Mouse (Mus musculus): ENCODE results near the gene Dph1. TPM values are rescaled to one million over a fixed set of nuclear protein-coding genes. Genes with fewer than 3 reads are reported as not detected.

The Dph1 gene
- total and polyA plus RNA-seq, 3 experiments: 4.7 to 61.5 (median 6.1) TPM

DNA sequence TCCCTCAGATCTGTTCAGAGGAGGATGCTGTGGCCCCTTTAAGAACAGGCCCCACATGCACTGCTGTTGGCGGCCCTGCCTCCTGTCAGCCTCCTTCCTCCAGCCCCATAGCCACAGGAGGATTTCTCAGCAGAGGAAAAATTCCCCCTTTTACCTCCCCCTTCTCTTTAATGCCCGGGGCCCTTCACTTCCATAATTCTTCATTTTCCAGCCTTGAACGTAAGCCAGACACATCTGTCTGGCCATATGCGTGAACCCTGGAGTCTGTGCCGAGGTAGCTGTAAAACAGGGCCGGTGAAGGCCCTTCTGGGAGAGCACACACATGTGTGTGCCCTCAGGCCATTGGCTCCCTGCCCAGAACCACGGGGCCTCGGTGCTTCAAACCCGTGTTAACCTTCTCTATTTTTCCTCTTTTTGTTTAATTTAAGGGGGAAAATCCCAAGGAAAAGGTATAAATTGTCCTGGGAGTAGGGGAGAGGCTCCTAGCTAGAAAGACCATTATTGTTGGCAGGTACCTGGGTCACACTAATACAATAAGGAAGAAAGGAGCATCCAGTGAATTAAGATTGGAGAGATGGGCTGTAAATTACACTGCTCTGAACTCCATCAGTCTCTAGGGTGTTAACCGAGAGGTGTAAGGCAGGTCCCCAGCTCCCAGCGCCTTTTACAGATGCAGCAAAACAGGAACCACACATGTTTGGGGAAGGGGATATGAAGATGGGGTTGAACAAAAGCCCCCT, 43.8 kb downstream of the Dph1 start:
- H3K4me3 ChIP-seq (ENCODE audit: low read depth, low read length): no peak overlapping the region
- ATAC-seq (ENCODE audit: extremely low read depth, insufficient number of reproducible peaks, low FRiP score, poor library complexity, severe bottlenecking) (no peak), DNase-seq (ENCODE audit: low spot score) (no peak)
- peaks cover 77% of the 10 kb centered on the region for H3K36me3 ChIP-seq (replicated peaks)
- no peaks in the 10 kb centered on the region for H3K9me3 ChIP-seq (replicated peaks)
- H3K4me1 ChIP-seq (ENCODE audit: insufficient read depth, low read depth, low read length): no peaks in the 10 kb centered on the region
- no peak for TF ChIP-seq GATA2 (IDR thresholded peaks at IDR 0.05; ENCODE audit: borderline replicate concordance, low read depth, low read length)
- no peak for TF ChIP-seq POLR2AphosphoS5 (IDR thresholded peaks at IDR 0.05; ENCODE audit: insufficient replicate concordance, low read depth, low read length)
- no peak for TF ChIP-seq TAL1 (conservative IDR thresholded peaks at IDR 0.05; ENCODE audit: low read depth, low read length)
- no peak for TF ChIP-seq CTCF (IDR thresholded peaks at IDR 0.05; ENCODE audit: low read depth, low read length)
- TF ChIP-seq GATA1 (IDR thresholded peaks at IDR 0.05; ENCODE audit: borderline replicate concordance, low read length): no peak
- no peaks in the 10 kb centered on the region for H3K27me3 ChIP-seq (ENCODE audit: insufficient read depth, low read length)

- ATAC-seq (ENCODE audit: extremely low read depth, insufficient number of reproducible peaks, low FRiP score, poor library complexity, severe bottlenecking) (no peak), DNase-seq (ENCODE audit: low spot score) (no peak)
- TF ChIP-seq POLR2AphosphoS5 (IDR thresholded peaks at IDR 0.05; ENCODE audit: insufficient replicate concordance, low read depth, low read length): no peak
- no peak for TF ChIP-seq GATA1 (IDR thresholded peaks at IDR 0.05; ENCODE audit: borderline replicate concordance, low read length)
- no peak for TF ChIP-seq TAL1 (conservative IDR thresholded peaks at IDR 0.05; ENCODE audit: low read depth, low read length)
- TF ChIP-seq GATA2 (IDR thresholded peaks at IDR 0.05; ENCODE audit: borderline replicate concordance, low read depth, low read length): no peak
- Histone ChIP-seq H3K9me3 (replicated peaks) (no peaks in the 10 kb centered on the region), H3K4me3 (ENCODE audit: low read depth, low read length) (no peak overlapping the region), H3K4me1 (ENCODE audit: insufficient read depth, low read depth, low read length) (peaks cover 3% of the 10 kb centered on the region; the same call in 1 of the 2 replicates), H3K36me3 (replicated peaks) (peaks cover 83% of the 10 kb centered on the region), H3K27me3 (ENCODE audit: insufficient read depth, low read length) (no peaks in the 10 kb centered on the region)
These were observed 45.2 kb downstream of the Dph1 start for GRCm38 (mm10) chr11:75145841-75146240.

GRCm38 (mm10) chr11:75142749-75143148, 48.3 kb downstream of the Dph1 start:
- Histone ChIP-seq H3K4me1 (ENCODE audit: insufficient read depth, low read depth, low read length) (peaks cover 8% of the 10 kb centered on the region), H3K36me3 (replicated peaks) (peaks cover 85% of the 10 kb centered on the region), H3K4me3 (ENCODE audit: low read depth, low read length) (no peak overlapping the region), H3K9me3 (replicated peaks) (no peaks in the 10 kb centered on the region), H3K27me3 (ENCODE audit: insufficient read depth, low read length) (no peaks in the 10 kb centered on the region)
- TF ChIP-seq CTCF (IDR thresholded peaks at IDR 0.05; ENCODE audit: low read depth, low read length) (no peak), TAL1 (conservative IDR thresholded peaks at IDR 0.05; ENCODE audit: low read depth, low read length) (no peak), GATA2 (IDR thresholded peaks at IDR 0.05; ENCODE audit: borderline replicate concordance, low read depth, low read length) (no peak), GATA1 (IDR thresholded peaks at IDR 0.05; ENCODE audit: borderline replicate concordance, low read length) (no peak), POLR2AphosphoS5 (IDR thresholded peaks at IDR 0.05; ENCODE audit: insufficient replicate concordance, low read depth, low read length) (no peak)
- ATAC-seq (ENCODE audit: extremely low read depth, insufficient number of reproducible peaks, low FRiP score, poor library complexity, severe bottlenecking): no peak
- DNase-seq (ENCODE audit: low spot score): no peak

DNA sequence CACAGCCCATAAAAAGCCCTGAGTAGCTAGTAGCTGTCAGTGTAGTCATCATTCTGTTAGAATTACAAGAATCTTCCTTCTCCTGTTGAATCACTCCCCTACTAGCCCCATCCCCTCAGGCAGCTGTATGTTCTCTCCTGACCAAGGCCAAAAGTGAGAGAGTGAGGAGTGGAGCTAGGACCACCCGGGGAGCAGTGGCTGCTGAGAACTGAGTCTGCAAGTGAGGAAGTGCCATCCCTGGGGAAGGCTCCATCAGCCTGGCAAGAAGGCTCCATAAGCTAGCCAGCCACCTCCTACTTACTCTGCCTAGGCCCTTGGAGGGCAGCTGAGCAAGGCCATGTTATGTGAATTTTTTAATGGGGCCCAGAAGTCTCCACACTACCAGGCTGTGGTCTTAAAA, 49.1 kb downstream of the Dph1 start:
- DNase-seq (ENCODE audit: low spot score): no peak
- no peak for ATAC-seq (ENCODE audit: extremely low read depth, insufficient number of reproducible peaks, low FRiP score, poor library complexity, severe bottlenecking)
- Histone ChIP-seq H3K27me3 (ENCODE audit: insufficient read depth, low read length) (no peaks in the 10 kb centered on the region), H3K4me1 (ENCODE audit: insufficient read depth, low read depth, low read length) (peaks cover 17% of the 10 kb centered on the region), H3K4me3 (ENCODE audit: low read depth, low read length) (no peak overlapping the region), H3K9me3 (replicated peaks) (no peaks in the 10 kb centered on the region), H3K36me3 (replicated peaks) (peaks cover 85% of the 10 kb centered on the region)
- TF ChIP-seq POLR2AphosphoS5 (IDR thresholded peaks at IDR 0.05; ENCODE audit: insufficient replicate concordance, low read depth, low read length) (no peak), GATA1 (IDR thresholded peaks at IDR 0.05; ENCODE audit: borderline replicate concordance, low read length) (no peak), GATA2 (IDR thresholded peaks at IDR 0.05; ENCODE audit: borderline replicate concordance, low read depth, low read length) (no peak), TAL1 (conservative IDR thresholded peaks at IDR 0.05; ENCODE audit: low read depth, low read length) (no peak), CTCF (IDR thresholded peaks at IDR 0.05; ENCODE audit: low read depth, low read length) (no peak)

GRCm38 (mm10) chr11:75141038-75141437, 50.0 kb downstream of the Dph1 start:
- Histone ChIP-seq H3K4me1 (ENCODE audit: insufficient read depth, low read depth, low read length) (peaks cover 21% of the 10 kb centered on the region), H3K4me3 (ENCODE audit: low read depth, low read length) (no peak overlapping the region), H3K9me3 (replicated peaks) (no peaks in the 10 kb centered on the region), H3K27me3 (ENCODE audit: insufficient read depth, low read length) (no peaks in the 10 kb centered on the region), H3K36me3 (replicated peaks) (peaks cover 90% of the 10 kb centered on the region)
- TF ChIP-seq GATA1 (IDR thresholded peaks at IDR 0.05; ENCODE audit: borderline replicate concordance, low read length) (no peak), CTCF (IDR thresholded peaks at IDR 0.05; ENCODE audit: low read depth, low read length) (no peak), TAL1 (conservative IDR thresholded peaks at IDR 0.05; ENCODE audit: low read depth, low read length) (no peak)
- ATAC-seq (ENCODE audit: extremely low read depth, insufficient number of reproducible peaks, low FRiP score, poor library complexity, severe bottlenecking) (no peak), DNase-seq (ENCODE audit: low spot score) (no peak)

- Histone ChIP-seq H3K4me3 (ENCODE audit: low read depth, low read length) (no peak overlapping the region), H3K9me3 (replicated peaks) (no peaks in the 10 kb centered on the region), H3K4me1 (ENCODE audit: insufficient read depth, low read depth, low read length) (peaks cover 21% of the 10 kb centered on the region), H3K27me3 (ENCODE audit: insufficient read depth, low read length) (no peaks in the 10 kb centered on the region), H3K36me3 (replicated peaks) (peaks cover 90% of the 10 kb centered on the region)
- ATAC-seq (ENCODE audit: extremely low read depth, insufficient number of reproducible peaks, low FRiP score, poor library complexity, severe bottlenecking) (no peak), DNase-seq (ENCODE audit: low spot score) (no peak)
- no peak for TF ChIP-seq TAL1 (conservative IDR thresholded peaks at IDR 0.05; ENCODE audit: low read depth, low read length)
- no peak for TF ChIP-seq GATA2 (IDR thresholded peaks at IDR 0.05; ENCODE audit: borderline replicate concordance, low read depth, low read length)
- TF ChIP-seq CTCF (IDR thresholded peaks at IDR 0.05; ENCODE audit: low read depth, low read length): no peak
- no peak for TF ChIP-seq GATA1 (IDR thresholded peaks at IDR 0.05; ENCODE audit: borderline replicate concordance, low read length)
- TF ChIP-seq POLR2AphosphoS5 (IDR thresholded peaks at IDR 0.05; ENCODE audit: insufficient replicate concordance, low read depth, low read length): no peak
These were observed 50.6 kb downstream of the Dph1 start for GRCm38 (mm10) chr11:75140431-75140830.
